Mouse (Mus musculus) embryonic facial prominence, embryonic 10.5 days (tissue): ENCODE results near the gene H6pd. TPM values are rescaled to one million over a fixed set of nuclear protein-coding genes. Genes with fewer than 3 reads are reported as not detected.

Experiments
- DNase-seq: peaks from one replicate; pipeline ENCODE4 v3.0.0-alpha.2; 2017; ENCODE audit warnings: low spot score
- H3K27ac ChIP-seq: fragments of 300-500 bp; sonication (generic); replicated peaks from 2 replicates; pipeline ENCODE4 v1.5.1; 2016; ENCODE audit warnings: mild to moderate bottlenecking
- H3K27me3 ChIP-seq: fragments of 300-500 bp; sonication (generic); replicated peaks from 2 replicates; pipeline ENCODE4 v1.6.1; 2016; ENCODE audit warnings: low read depth, mild to moderate bottlenecking; ENCODE audit not compliant: poor library complexity, severe bottlenecking
- H3K36me3 ChIP-seq: fragments of 300-500 bp; sonication (generic); replicated peaks from 2 replicates; pipeline ENCODE4 v1.6.1; 2016; ENCODE audit warnings: mild to moderate bottlenecking, moderate library complexity
- H3K4me1 ChIP-seq: fragments of 300-500 bp; sonication (generic); 2 replicates; pipeline ENCODE4 v1.6.1; 2016
- H3K4me3 ChIP-seq: fragments of 300-500 bp; sonication (generic); 2 replicates; pipeline ENCODE4 v1.5.1; 2016; ENCODE audit warnings: mild to moderate bottlenecking, moderate library complexity
- H3K9me3 ChIP-seq: fragments of 300-500 bp; sonication (generic); 2 replicates; pipeline ENCODE4 v1.6.1; 2016; ENCODE audit warnings: mild to moderate bottlenecking
- WGBS: fragments of 180-500 bp; shearing (Covaris S2); methylation state at CpG from one replicate; pipeline ENCODE4 v1.1.7; 2016; 5-methylcytosine and 5-hydroxymethylcytosine counted together
- polyA plus RNA-seq: library from polyadenylated mRNA; unstranded; fragments of >200 nt; fragmentation: Nextera tagmentation; extraction: Ambion mirVana; gene quantifications from 2 replicates; pipeline ENCODE4 v1.2.1, GENCODE M21; 2016

H6pd gene
- polyA plus RNA-seq, 1 experiment from 2014 or later = 5.3 TPM

- Histone ChIP-seq H3K27ac (no peak overlapping the region), H3K36me3 (no peaks in the 10 kb centered on the region), H3K4me1 (no peaks in the 10 kb centered on the region), H3K27me3 (peaks cover 35% of the 10 kb centered on the region), H3K4me3 (no peak overlapping the region), H3K9me3 (no peaks in the 10 kb centered on the region)
- WGBS = 79% methylated on average over 9 of the region's 9 CpGs
- DNase-seq = no peak
Observed at GRCm38 (mm10) chr4:150040003-150040581, 31.3 kb upstream of the H6pd start.

GRCm38 (mm10) chr4:150038533-150038932 lies 29.7 kb upstream of the H6pd start:
- Histone ChIP-seq H3K27ac (no peak overlapping the region), H3K4me1 (peaks cover 4% of the 10 kb centered on the region), H3K4me3 (no peak overlapping the region), H3K36me3 (no peaks in the 10 kb centered on the region), H3K27me3 (peaks cover 44% of the 10 kb centered on the region), H3K9me3 (no peaks in the 10 kb centered on the region)
- WGBS = 87% methylated on average over 7 of the region's 7 CpGs
- no peak for DNase-seq

- Histone ChIP-seq H3K27me3 (peaks cover 69% of the 10 kb centered on the region), H3K27ac (no peak overlapping the region)
- WGBS = 88% methylated on average over 6 of the region's 6 CpGs
Observed at GRCm38 (mm10) chr4:150036094-150036493, 27.3 kb upstream of the H6pd start.

GRCm38 (mm10) chr4:150035280-150035679 lies 26.5 kb upstream of the H6pd start:
- WGBS = 15% methylated on average over 10 of the region's 10 CpGs
- peaks cover 77% of the 10 kb centered on the region for H3K27me3 ChIP-seq
- no peaks in the 10 kb centered on the region for H3K9me3 ChIP-seq
- no peaks in the 10 kb centered on the region for H3K36me3 ChIP-seq
- H3K4me1 ChIP-seq = peaks cover 22% of the 10 kb centered on the region
- DNase-seq = peak; percentile 87
- H3K4me3 ChIP-seq = no peak overlapping the region
- no peak overlapping the region for H3K27ac ChIP-seq

More at GRCm38 (mm10) chr4:150036094-150036493, 27.3 kb upstream of the H6pd start:
- Histone ChIP-seq H3K4me3 (no peak overlapping the region), H3K9me3 (no peaks in the 10 kb centered on the region), H3K36me3 (no peaks in the 10 kb centered on the region), H3K4me1 (peaks cover 14% of the 10 kb centered on the region)
- no peak for DNase-seq

GRCm38 (mm10) chr4:150033261-150033671 lies 24.4 kb upstream of the H6pd start:
- H3K9me3 ChIP-seq = no peaks in the 10 kb centered on the region
- peaks cover 38% of the 10 kb centered on the region for H3K4me1 ChIP-seq
- peak overlapping the region; percentile 48; the same call in 1 of the 2 replicates for H3K27ac ChIP-seq
- peaks cover 86% of the 10 kb centered on the region for H3K27me3 ChIP-seq
- no peaks in the 10 kb centered on the region for H3K36me3 ChIP-seq
- WGBS = 1% methylated on average over 31 of the region's 31 CpGs
- H3K4me3 ChIP-seq = peak overlapping the region; percentile 51
- DNase-seq = peak; percentile 72

GRCm38 (mm10) chr4:150031234-150031890 lies 22.5 kb upstream of the H6pd start:
- DNase-seq = no peak
- Histone ChIP-seq H3K27me3 (peaks cover 100% of the 10 kb centered on the region), H3K4me3 (peak overlapping the region; percentile 56), H3K9me3 (no peaks in the 10 kb centered on the region), H3K27ac (no peak overlapping the region), H3K36me3 (no peaks in the 10 kb centered on the region), H3K4me1 (peaks cover 38% of the 10 kb centered on the region)
- 27% methylated on average over 14 of the region's 14 CpGs for WGBS

- Histone ChIP-seq H3K4me1 (peaks cover 38% of the 10 kb centered on the region), H3K9me3 (no peaks in the 10 kb centered on the region), H3K27ac (no peak overlapping the region), H3K27me3 (peaks cover 100% of the 10 kb centered on the region), H3K36me3 (no peaks in the 10 kb centered on the region), H3K4me3 (peak overlapping the region; percentile 56)
- WGBS = under 1% methylated on average over 28 of the region's 28 CpGs
- DNase-seq = peak; percentile 65
Observed at GRCm38 (mm10) chr4:150030449-150031233, 21.8 kb upstream of the H6pd start.

GRCm38 (mm10) chr4:150029885-150030284 lies 21.1 kb upstream of the H6pd start:
- Histone ChIP-seq H3K36me3 (no peaks in the 10 kb centered on the region), H3K4me3 (peak overlapping the region; percentile 56; the same call in 1 of the 2 replicates), H3K9me3 (no peaks in the 10 kb centered on the region), H3K4me1 (peaks cover 38% of the 10 kb centered on the region), H3K27me3 (peaks cover 98% of the 10 kb centered on the region), H3K27ac (no peak overlapping the region)
- DNase-seq = peak; percentile 38
- 3% methylated on average over 11 of the region's 11 CpGs for WGBS

GRCm38 (mm10) chr4:150023518-150023917 lies 14.7 kb upstream of the H6pd start:
- H3K4me3 ChIP-seq = no peak overlapping the region
- WGBS = 76% methylated on average over 7 of the region's 7 CpGs
- peaks cover under 1% of the 10 kb centered on the region; the same call in 1 of the 2 replicates for H3K4me1 ChIP-seq
- no peaks in the 10 kb centered on the region for H3K9me3 ChIP-seq
- DNase-seq = no peak
- no peaks in the 10 kb centered on the region for H3K36me3 ChIP-seq
- H3K27ac ChIP-seq = no peak overlapping the region
- H3K27me3 ChIP-seq = peaks cover 40% of the 10 kb centered on the region

GRCm38 (mm10) chr4:150019741-150020380 lies 11.0 kb upstream of the H6pd start:
- 89% methylated on average over 15 of the region's 15 CpGs for WGBS

GRCm38 (mm10) chr4:150015436-150015835 lies 6.6 kb upstream of the H6pd start:
- H3K36me3 ChIP-seq = no peaks in the 10 kb centered on the region
- peaks cover 12% of the 10 kb centered on the region; the same call in 1 of the 2 replicates for H3K27me3 ChIP-seq
- no peaks in the 10 kb centered on the region for H3K9me3 ChIP-seq
- no peak overlapping the region for H3K27ac ChIP-seq
- H3K4me1 ChIP-seq = peaks cover 8% of the 10 kb centered on the region
- 67% methylated on average over 7 of the region's 7 CpGs for WGBS
- DNase-seq = no peak
- no peak overlapping the region for H3K4me3 ChIP-seq

More at GRCm38 (mm10) chr4:150019741-150020380, 11.0 kb upstream of the H6pd start:
- no peak for DNase-seq
- H3K4me3 ChIP-seq = no peak overlapping the region
- no peaks in the 10 kb centered on the region for H3K4me1 ChIP-seq
- H3K27me3 ChIP-seq = 0 out of 2 replicates have a peak, but pooled peaks cover 14% of the 10 kb centered on the region
- H3K9me3 ChIP-seq = no peaks in the 10 kb centered on the region
- H3K27ac ChIP-seq = no peak overlapping the region
- no peaks in the 10 kb centered on the region for H3K36me3 ChIP-seq
